Mouse (Mus musculus): Measurements from ENCODE around the gene Snd1. TPM values are rescaled to one million over a fixed set of nuclear protein-coding genes. Genes with fewer than 3 reads are reported as not detected.

The Snd1 gene
- polyA plus RNA-seq, 1 experiment = 58.9 TPM

- TF ChIP-seq CTCF (IDR thresholded peaks at IDR 0.05; ENCODE audit: low read depth, low read length) (no peak), POLR2A (IDR thresholded peaks at IDR 0.05; ENCODE audit: borderline replicate concordance, low read depth, low read length) (no peak)
- H3K27ac ChIP-seq (ENCODE audit: insufficient read depth, low read depth, low read length) = no peak overlapping the region
- H3K4me3 ChIP-seq (ENCODE audit: insufficient read depth, low read length) = no peak overlapping the region
- H3K4me1 ChIP-seq (ENCODE audit: control insufficient read depth, insufficient read depth, low read length) = no peaks in the 10 kb centered on the region
Observed at GRCm38 (mm10) chr6:28931234-28931633, 456.3 kb downstream of the Snd1 start.

- Histone ChIP-seq H3K27ac (ENCODE audit: insufficient read depth, low read depth, low read length) (no peak overlapping the region), H3K4me1 (ENCODE audit: control insufficient read depth, insufficient read depth, low read length) (no peaks in the 10 kb centered on the region), H3K4me3 (ENCODE audit: insufficient read depth, low read length) (no peak overlapping the region)
- no peak for TF ChIP-seq POLR2A (IDR thresholded peaks at IDR 0.05; ENCODE audit: borderline replicate concordance, low read depth, low read length)
Observed at GRCm38 (mm10) chr6:28931636-28932327, 456.8 kb downstream of the Snd1 start.

- TF ChIP-seq CTCF (IDR thresholded peaks at IDR 0.05; ENCODE audit: low read depth, low read length) (no peak), POLR2A (IDR thresholded peaks at IDR 0.05; ENCODE audit: borderline replicate concordance, low read depth, low read length) (no peak)
- Histone ChIP-seq H3K4me3 (ENCODE audit: insufficient read depth, low read length) (no peak overlapping the region), H3K4me1 (ENCODE audit: control insufficient read depth, insufficient read depth, low read length) (no peaks in the 10 kb centered on the region), H3K27ac (ENCODE audit: insufficient read depth, low read depth, low read length) (no peak overlapping the region)
Observed at GRCm38 (mm10) chr6:28932328-28932937, 457.5 kb downstream of the Snd1 start.

GRCm38 (mm10) chr6:28935736-28936135 is 460.8 kb downstream of the Snd1 start:
- no peak overlapping the region for H3K4me3 ChIP-seq (ENCODE audit: insufficient read depth, low read length)
- TF ChIP-seq POLR2A (IDR thresholded peaks at IDR 0.05; ENCODE audit: borderline replicate concordance, low read depth, low read length) (no peak), CTCF (IDR thresholded peaks at IDR 0.05; ENCODE audit: low read depth, low read length) (no peak)
- H3K4me1 ChIP-seq (ENCODE audit: control insufficient read depth, insufficient read depth, low read length) = no peaks in the 10 kb centered on the region
- no peak overlapping the region for H3K27ac ChIP-seq (ENCODE audit: insufficient read depth, low read depth, low read length)

GRCm38 (mm10) chr6:28947254-28947653 is 472.3 kb downstream of the Snd1 start:
- Histone ChIP-seq H3K4me1 (ENCODE audit: control insufficient read depth, insufficient read depth, low read length) (no peaks in the 10 kb centered on the region), H3K27ac (ENCODE audit: insufficient read depth, low read depth, low read length) (no peak overlapping the region), H3K4me3 (ENCODE audit: insufficient read depth, low read length) (no peak overlapping the region)
- TF ChIP-seq CTCF (IDR thresholded peaks at IDR 0.05; ENCODE audit: low read depth, low read length) = no peak
- no peak for TF ChIP-seq POLR2A (IDR thresholded peaks at IDR 0.05; ENCODE audit: borderline replicate concordance, low read depth, low read length)

- Histone ChIP-seq H3K4me1 (ENCODE audit: control insufficient read depth, insufficient read depth, low read length) (no peaks in the 10 kb centered on the region), H3K27ac (ENCODE audit: insufficient read depth, low read depth, low read length) (no peak overlapping the region), H3K4me3 (ENCODE audit: insufficient read depth, low read length) (no peak overlapping the region)
- TF ChIP-seq CTCF (IDR thresholded peaks at IDR 0.05; ENCODE audit: low read depth, low read length) (peak; percentile 96), POLR2A (IDR thresholded peaks at IDR 0.05; ENCODE audit: borderline replicate concordance, low read depth, low read length) (no peak)
Observed at GRCm38 (mm10) chr6:28949269-28949668, 474.3 kb downstream of the Snd1 start.

- H3K4me3 ChIP-seq (ENCODE audit: insufficient read depth, low read length) = no peak overlapping the region
- no peak for TF ChIP-seq POLR2A (IDR thresholded peaks at IDR 0.05; ENCODE audit: borderline replicate concordance, low read depth, low read length)
- TF ChIP-seq CTCF (IDR thresholded peaks at IDR 0.05; ENCODE audit: low read depth, low read length) = peak; percentile 58
- no peak overlapping the region for H3K27ac ChIP-seq (ENCODE audit: insufficient read depth, low read depth, low read length)
- no peaks in the 10 kb centered on the region for H3K4me1 ChIP-seq (ENCODE audit: control insufficient read depth, insufficient read depth, low read length)
Observed at GRCm38 (mm10) chr6:28955581-28955980, 480.6 kb downstream of the Snd1 start.

GRCm38 (mm10) chr6:28957486-28957885 is 482.5 kb downstream of the Snd1 start:
- Histone ChIP-seq H3K4me3 (ENCODE audit: insufficient read depth, low read length) (no peak overlapping the region), H3K4me1 (ENCODE audit: control insufficient read depth, insufficient read depth, low read length) (no peaks in the 10 kb centered on the region), H3K27ac (ENCODE audit: insufficient read depth, low read depth, low read length) (no peak overlapping the region)
- TF ChIP-seq POLR2A (IDR thresholded peaks at IDR 0.05; ENCODE audit: borderline replicate concordance, low read depth, low read length) (no peak), CTCF (IDR thresholded peaks at IDR 0.05; ENCODE audit: low read depth, low read length) (no peak)

- no peak overlapping the region for H3K27ac ChIP-seq (ENCODE audit: insufficient read depth, low read depth, low read length)
- H3K4me3 ChIP-seq (ENCODE audit: insufficient read depth, low read length) = no peak overlapping the region
- TF ChIP-seq POLR2A (IDR thresholded peaks at IDR 0.05; ENCODE audit: borderline replicate concordance, low read depth, low read length) = no peak
- TF ChIP-seq CTCF (IDR thresholded peaks at IDR 0.05; ENCODE audit: low read depth, low read length) = no peak
- no peaks in the 10 kb centered on the region for H3K4me1 ChIP-seq (ENCODE audit: control insufficient read depth, insufficient read depth, low read length)
Observed at GRCm38 (mm10) chr6:28963178-28963577, 488.2 kb downstream of the Snd1 start.

GRCm38 (mm10) chr6:28965264-28965663 is 490.3 kb downstream of the Snd1 start:
- Histone ChIP-seq H3K4me1 (ENCODE audit: control insufficient read depth, insufficient read depth, low read length) (no peaks in the 10 kb centered on the region), H3K4me3 (ENCODE audit: insufficient read depth, low read length) (no peak overlapping the region), H3K27ac (ENCODE audit: insufficient read depth, low read depth, low read length) (no peak overlapping the region)
- TF ChIP-seq POLR2A (IDR thresholded peaks at IDR 0.05; ENCODE audit: borderline replicate concordance, low read depth, low read length) (no peak), CTCF (IDR thresholded peaks at IDR 0.05; ENCODE audit: low read depth, low read length) (no peak)
